Mouse (Mus musculus): ENCODE measurements at regions not wholly inside any gene's neighbourhood (a gene's known extent, or its start where the extent isn't known, plus 50 kb on each side); places are given as distances from the start of the nearest gene placed in this dataset.
A peak's percentile ranks its signal among the peaks of the same experiment; 100 is the strongest.

DNA sequence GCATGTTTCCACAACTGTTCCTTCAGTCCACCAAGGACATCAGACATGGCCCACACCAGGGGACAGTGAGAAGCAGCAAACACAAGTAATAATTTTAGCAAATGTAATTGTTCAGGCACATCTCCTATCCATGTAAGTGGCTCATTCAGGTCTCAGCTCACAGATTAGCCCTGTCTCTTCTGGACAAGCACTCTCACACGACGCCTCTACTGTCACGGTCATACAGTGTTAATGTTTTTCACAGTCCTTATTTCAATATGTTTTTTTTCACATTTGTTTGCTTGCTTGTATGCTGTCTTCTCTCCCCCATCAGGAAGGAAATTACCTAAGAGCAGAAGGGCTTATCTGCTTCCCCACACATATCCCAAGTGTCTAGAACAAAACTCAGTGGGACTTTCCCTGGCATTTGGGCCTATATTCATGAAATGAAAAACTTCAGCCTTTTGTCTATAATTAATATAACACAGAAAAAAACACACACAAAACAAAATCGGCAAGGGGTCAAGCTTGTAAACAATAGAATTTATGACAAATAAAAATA is 299.5 kb downstream of the Icos start:
- DNase-seq: no peak

DNA sequence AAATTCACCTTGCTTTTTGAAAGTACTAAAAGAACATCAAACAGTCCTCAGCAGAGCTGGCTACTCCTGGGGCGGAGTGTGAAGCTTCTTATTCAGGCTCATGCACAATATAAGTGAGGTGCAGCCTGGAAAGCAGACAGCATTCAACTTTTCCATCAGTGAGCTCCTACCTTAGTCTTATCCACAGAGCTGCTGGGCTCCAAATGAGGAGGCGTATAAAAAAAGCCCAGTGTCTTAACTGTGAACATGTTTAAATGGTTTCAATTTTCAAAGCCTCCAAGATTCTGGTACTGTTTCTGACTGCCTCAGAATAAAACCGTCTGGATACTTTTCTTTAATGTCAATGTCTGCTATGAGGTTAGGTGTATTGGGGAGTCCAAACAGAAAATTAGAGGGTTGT is 310.5 kb downstream of the Icos start:
- no peak for DNase-seq

DNA sequence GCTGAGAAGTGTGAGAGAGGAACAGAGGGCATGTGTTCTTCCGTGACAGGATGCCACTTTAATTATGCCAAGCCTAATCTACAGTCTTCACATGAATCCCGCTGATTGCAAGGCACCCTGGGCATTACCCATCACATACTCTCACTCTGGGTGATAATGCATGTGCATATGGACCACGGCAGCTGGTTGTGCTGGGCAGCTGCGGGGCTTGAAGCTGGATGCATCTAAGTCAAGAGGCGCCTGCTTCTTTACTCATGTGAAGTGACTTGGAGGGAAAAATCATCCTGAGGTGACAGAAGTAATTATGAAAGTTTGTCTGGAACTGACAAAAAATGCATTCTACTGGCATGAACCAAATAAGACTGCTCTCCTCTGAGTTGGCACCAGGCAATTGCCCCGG is 311.2 kb downstream of the Icos start:
- DNase-seq: peak; percentile 58

DNA sequence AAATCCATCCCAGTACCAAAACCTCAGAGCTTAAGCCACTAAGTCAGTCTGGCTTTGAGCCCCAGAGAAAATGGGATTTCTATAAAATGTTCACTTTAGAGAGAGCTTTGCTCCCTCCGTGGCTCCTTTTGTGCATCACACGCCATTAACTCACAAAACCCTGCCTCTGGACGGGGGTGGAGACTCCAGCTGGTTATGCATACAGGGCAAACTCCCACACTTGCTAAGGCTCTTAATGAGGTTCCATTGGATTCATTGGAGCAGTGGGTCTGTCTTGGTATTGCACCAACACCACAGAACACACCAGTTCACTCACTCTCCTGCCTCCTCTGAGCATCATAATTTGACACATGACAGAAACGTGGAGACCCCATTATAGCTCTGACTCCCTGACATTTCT is 311.8 kb downstream of the Icos start:
- DNase-seq: no peak

DNA sequence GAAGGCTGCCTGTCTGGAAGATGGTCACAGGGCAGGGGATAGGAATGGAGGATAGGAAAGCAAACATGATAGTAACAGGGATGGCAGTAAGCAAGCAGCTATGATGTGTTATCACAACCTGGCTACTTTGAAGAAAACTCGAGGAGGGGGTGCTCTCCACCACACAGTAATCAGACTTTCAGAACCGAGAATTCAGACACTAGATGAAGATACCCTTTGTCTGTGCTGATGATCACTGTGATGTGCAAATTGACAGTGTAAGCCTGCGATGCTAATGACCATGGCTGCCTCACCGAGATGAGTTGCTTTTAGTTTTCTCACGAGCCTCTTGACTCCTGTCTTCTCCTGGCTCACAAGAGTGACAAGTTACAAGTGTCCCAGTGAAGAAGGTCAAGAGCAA is 315.4 kb downstream of the Icos start:
- no peak for DNase-seq

DNA sequence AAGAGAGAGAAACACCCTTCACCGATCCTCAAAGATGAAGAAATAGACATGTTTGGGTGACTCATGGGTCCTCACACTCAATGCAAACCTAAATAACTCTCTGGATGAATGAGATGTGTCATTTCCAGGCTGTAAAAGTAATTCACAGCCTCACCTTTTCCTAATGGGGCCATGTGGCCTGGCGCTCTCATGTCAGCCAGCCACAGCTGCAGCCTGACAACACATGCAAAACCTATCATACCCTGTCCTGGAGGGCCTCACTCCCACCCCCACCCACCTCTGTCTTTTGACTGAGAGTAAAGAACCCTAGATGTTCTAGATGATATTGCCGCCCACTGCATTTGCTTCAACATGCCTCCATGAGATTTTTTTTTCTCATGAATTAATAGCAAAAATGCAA is 317.5 kb downstream of the Icos start:
- DNase-seq: no peak

DNA sequence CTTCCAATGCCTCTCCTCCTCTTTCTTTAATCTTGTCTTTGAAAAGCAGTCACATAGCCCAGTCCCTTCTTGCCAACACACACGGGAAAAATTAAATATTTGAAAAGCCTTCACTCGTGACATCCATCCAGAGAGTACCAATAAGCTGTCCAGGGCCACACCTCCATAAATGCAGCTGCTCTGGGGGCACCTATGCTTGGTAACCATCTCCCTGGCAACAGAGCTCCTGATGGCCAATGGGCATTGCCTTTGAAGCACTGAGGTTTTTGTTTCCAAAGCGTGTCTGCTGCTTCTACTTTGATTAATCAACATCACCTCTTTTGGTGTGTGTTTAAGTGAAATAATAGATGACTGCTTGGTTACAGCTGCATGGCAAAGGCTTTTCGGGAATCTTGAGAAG is 319.1 kb downstream of the Icos start:
- DNase-seq: peak; percentile 20

DNA sequence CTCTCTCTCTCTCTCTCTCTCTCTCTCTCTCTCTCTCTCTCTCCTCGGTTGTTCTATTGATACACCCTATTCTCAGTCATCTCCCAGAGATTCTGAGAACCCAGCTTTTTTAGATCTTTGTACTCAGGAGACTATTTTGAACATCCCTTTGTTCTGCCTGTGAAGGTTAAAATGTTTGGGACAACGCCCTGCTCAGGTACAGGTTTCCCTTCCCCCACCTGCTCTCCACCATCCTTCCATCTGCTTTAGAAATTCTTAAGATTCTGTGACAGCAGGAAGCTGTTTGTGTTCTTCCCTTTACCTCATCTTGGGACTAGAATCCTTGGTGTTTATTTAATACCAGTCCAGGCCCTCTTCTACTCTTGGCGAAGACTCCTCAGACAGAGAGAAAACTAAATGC is 319.6 kb downstream of the Icos start:
- DNase-seq: no peak

DNA sequence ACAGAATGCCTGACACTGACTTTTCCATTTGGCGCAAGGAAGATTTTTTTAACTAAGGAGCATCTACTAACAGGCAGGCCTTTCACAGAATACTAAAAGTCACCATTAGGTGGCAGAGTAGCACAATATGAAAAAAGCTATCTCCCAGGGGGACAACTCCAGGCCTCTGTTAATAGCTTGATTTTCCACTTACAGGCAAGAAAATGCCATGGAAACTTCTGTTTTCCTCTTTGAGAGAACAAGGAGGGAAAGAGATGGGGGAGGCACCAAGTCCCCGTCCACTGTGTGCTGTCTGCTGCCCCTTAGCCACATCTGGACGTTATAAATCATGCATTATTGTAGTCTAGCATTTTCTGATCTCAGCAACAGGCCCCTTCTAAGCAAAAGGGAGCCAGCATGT is 320.3 kb downstream of the Icos start:
- DNase-seq: peak; percentile 86

DNA sequence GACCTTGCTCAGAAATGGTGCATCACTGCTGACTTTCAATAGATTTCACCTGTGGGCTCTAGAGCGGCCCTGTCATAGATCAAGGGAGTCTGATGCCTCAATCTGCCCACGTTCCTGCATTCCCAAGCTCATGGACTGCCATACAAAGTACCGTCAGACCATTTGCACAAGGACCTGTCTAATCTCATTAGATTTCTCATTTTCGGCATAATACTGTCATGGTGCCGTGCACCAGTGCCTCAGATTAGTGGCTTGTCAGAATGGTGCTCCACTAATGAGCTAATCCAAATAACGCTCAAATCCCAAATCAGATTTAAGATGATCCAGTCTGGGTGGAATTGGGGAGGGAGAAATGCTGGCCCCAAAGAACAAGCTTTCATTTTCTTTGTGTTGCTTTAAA is 321.1 kb downstream of the Icos start:
- peak; percentile 92 for DNase-seq

DNA sequence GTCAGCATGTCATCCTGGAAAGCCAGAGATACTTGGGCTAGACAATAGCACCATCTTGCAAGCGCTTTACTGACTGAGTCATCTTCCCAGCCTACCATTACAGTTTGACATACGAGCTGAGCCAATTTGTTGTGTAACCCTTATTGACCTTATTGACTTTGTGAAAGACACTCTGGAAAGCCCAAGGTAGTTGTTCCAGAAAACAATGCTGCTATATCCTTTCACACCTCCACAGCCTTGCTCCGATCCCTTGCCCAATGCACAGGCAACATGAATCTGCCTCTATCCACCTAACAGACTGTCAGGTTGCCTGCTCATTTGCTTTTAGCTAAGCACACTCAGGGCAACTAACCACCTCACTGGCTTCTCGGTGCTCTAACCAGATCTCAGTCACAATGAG is 322.8 kb downstream of the Icos start:
- peak; percentile 56 for DNase-seq

DNA sequence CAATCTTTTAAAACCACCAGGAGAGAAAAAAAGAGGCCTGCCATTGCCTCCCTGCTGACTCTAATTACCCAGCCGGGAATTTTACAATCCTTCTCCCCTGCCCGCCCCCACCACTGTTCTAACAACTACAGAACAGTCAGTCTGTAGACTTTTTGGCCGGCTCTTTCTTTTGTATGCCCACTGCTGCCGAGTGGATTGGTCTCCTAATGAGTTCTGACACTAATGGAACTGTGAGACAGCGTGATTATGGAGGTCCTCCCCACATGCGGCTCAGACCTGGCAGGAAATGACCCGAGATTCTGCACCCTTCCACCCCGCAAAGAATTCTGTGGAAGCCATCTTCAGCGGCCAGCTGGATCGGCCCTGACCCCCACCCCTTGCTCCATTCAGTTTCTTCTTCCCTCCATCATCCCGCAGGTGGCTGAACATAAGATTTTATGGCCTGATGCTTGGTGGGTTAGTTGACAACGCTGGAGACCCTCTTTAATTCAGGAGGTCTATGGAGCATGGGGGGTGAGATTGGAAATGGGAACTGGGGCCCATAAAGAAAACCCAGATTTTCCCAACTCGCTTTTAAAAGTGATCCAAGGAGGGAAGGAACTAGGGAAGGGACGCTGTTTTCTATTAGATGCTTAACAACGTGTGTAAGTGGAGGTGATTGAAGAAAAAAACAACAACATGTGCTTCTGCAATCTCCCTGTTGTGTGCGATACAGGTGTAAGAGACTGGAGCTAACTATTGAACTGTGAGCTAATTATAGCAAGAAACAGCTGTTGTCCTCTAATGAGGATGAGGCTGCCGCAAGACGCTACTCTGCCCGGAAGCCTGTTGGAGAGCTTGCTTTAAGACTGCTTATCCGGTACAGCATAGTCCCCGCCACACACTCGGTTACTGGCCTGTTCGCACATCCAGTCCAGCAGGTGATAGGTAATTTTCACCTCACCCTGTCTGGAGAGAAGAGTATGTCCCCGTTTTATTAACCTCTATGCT is 323.6 kb downstream of the Icos start:
- DNase-seq: peak; percentile 92

DNA sequence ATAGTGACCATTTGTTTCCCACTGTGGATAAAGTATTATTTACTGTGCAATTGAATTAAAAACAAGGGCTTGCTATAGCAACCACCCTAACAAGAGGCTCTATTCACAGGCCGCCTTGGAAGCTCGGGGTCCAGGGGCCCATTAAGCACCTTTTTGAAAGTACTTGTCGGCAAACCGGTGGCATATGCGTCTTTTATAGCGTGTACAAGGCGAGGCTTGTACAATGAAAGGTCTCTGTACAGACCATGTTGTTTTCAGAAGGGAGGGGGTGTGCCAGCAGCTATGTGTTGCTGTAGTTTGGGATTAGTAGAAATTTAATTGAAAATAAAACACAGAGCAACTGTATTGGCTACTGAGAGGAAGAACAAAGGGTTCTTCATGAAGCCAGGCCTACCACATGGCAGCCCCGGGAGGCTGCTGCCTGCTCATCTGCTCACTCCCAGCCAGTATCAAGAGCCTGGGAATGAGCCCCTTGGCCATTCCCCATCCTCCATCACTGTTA is 324.9 kb downstream of the Icos start:
- DNase-seq: peak; percentile 63

DNA sequence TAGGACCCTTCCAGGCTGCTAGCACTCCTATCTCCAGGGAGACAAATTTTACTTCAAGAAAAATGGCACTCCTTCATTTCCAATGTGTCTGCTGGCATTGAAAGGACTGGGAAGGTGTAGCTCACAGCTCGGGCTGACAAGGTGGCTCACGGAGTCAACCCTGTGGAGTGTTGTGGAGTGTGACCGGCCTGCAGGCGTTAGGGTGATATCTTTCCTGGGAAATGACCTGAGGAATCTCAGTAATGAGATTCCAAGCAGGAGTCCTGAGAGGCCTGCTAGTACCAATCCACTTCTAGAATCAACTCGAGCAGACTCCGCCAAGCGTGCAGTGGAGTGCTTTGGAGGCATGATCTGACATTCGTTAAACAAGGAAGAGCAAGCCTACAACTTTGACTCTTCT is 328.6 kb downstream of the Icos start:
- peak; percentile 18 for DNase-seq

DNA sequence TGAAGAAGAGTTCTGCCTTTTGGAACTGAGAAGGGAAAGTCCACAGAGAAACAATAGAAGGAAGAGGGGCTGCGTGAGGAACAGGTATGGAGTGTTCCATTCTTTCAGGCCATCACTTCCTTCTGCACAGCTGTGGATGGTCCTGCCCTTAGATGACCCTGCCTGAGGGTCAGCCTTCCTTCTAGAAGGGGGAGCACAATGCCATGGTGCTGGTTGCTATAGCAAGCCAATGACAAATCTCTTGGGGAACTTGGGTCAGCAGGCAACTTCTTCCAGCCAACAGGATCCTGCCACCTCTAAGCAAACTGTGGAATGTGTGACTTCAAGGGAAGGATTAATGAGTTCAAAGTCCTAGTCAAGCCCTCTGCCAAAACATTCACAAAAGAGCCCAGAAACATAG is 329.1 kb upstream of the Pard3b start:
- DNase-seq: no peak

DNA sequence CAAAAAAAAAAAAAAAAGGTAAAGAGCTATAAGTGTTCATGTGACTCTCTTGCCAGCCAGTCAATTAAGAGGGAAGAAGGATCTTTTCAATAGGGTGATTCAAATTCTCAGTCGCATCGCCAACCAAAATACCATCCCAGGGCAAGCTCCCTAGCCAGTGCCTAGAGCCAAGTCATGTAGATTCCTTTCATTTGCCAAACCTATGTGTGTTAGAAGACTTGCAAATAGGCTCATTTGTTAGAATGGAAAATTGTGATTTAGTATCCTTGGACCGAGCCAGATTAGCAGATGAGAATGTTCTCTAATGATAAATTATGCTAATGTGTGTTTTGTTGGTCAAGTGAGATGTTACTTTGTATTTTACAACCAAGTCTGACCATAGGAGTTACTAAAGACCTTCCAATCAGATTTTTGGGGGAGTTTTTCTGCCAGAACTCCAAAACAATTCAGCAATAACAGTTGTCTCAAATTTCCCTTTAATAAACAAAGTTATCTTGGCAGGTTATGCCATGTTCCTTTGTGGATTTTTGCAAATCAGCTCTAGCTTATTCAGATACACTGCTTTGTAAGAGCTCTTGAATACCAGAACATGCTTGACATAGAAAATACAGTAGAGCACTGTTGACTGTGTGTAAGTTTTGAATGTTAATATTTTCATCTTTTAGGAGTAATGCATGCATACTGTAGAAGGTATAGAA is 328.4 kb upstream of the Pard3b start:
- no peak for DNase-seq

DNA sequence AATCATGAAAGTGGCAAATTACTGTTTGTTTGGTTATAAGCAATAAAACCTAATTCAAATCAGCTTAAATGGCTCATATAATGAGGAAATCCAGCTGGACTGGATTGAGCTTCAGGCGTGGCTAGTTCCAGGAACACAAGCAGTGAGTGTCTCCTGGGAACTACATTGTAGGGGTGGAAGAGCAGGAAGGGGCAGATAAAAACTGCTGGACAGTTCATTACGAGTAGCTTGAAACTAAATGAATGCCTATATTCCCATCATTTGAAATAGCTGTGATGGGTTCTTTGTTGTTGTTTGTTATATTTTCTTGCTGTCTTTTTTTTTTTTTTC is 327.9 kb upstream of the Pard3b start:
- no peak for DNase-seq

DNA sequence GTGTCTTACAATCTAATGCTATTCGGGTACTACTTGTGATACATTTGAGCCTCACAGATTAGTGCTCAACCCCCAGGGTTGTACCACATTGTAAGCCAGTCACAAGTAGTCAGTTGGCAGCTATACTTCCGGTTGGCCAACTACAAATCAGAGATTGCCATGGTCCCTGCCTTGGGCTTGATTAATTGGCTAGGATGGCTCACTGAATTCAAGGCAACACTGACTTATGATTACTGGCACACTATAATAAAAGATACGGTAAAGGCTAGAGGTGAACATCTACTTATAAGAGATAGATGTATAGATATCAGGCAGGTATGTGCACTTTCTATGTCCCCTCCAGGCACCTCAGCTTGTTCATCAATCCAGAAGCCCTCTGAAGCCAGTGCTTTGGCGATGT is 325.4 kb upstream of the Pard3b start:
- DNase-seq: no peak

DNA sequence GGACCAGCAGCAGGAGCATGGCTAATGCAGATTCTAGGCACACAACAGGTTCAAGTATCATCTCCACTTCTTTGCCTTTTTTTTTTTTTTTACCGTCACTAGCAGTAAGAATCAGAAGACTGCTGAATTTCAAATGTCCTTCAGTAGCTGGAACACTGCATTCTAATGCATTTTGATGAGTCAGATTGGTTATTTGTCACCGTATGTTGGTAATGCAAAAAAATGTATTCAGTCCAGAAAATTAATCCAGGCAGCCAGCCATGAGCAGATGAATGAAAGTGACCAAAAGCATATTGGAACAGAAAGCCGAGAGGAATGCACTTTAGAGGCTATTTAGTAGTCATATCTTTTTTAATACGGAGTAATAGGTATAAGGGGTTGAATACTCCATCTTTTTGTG is 322.4 kb upstream of the Pard3b start:
- DNase-seq: no peak

DNA sequence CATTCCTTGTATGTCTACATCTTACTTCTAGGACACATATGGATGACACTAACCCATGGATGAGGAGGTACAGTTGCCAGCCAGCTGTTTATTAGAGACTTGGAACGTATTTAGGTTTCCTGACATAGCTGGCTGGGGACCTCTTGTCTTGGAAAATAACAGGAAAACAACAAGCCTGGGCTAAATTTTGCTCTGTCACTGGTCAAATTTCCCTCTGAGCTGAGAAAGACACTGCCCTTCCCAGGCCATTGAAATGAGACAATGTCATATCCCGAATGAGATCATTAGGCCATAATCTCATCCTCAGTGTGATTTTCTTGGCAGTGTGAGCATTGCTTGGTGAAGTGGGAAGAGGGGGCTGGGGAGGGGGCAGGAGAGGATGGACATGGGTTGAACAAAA is 321.9 kb upstream of the Pard3b start:
- DNase-seq: no peak

DNA sequence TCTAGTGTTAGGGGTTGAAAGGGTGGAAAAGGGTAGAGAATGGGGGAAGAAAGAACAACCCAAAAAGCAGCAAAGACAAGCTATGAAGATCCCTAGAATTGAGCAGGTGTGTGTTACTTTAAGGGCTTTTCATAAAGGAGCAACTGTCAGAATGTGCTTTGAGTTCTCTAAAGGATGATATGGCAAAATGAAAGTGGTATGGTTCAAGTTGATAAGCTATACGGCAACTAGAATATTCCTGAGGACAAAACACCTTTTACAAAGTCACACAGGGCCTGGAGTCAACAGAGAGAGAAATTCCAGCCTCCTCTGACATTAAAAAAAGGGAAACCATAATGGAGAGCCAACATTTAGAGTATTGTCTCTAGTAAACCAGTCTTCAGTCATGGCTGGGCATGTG is 320.6 kb upstream of the Pard3b start:
- no peak for DNase-seq

DNA sequence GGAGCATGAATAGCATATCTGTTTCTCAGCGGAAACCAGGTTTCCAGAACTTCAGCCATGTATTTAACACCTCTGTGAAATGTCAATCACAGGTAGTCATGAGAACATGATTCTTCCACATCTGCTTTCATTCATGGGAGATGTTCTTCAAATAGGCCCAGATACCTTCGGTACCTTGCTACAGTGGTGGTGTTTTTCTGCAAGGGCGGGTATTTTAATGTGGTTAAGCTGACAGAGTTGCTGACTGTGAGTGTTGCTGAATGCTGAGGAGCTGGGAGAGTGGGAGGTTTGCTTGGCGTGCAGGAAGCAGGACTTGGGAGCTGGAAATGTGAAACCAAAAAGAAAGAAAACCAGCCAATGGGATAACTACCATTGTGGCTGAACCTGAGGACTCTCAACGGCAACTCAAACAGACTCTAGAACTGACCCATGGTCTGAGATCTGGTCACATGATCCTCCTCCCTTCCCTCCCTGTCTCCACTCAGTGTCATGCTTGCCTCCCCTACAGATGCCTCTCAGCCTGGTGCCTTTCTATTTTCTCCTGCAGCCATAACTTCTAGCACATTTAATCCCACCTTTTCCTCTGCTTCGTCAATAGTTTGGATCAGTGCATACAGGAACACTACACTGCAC is 317.0 kb upstream of the Pard3b start:
- no peak for DNase-seq

DNA sequence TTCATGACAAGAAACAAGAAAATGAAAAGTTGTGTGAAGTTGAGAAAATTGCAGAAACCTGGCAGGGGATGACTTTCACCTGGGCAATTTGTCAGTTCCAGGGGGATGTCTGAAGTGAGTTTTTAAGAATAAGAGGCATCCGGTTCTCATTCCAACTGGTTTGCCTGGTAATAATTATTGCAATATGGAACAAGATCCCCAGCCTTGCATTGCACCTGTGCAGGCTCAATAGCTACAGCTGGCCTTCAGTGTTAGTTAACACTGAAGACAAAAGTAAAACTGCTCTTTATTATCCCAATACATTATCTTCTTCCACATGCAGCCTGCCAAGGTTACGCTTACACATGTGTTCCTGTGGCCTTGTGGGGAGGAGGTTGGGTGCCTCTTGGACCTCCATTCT is 307.2 kb upstream of the Pard3b start:
- DNase-seq: no peak

DNA sequence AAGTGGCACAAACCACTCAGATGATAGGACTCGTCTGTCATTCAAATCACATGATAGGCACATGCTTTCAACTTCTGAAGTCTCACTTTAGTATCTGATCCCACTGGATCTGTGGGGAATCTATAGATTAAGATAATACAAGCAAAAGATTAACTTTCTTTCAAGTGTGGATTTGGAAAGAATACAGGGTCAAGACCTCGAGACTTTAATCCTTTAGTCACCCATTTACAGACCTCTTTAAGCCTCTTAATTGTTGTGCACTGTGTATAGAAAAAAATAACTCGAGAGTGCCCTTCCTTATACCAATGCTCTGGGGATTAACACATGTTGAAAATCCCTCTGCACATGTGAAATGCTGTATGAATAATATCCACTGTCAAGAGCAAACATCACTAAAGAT is 306.7 kb upstream of the Pard3b start:
- DNase-seq: peak; percentile 65
